Mouse (Mus musculus) ES-Bruce4 (cell line): ENCODE results near the gene Krt24.

Experiments used
- CTCF ChIP-seq: IDR thresholded peaks from one replicate; pipeline ENCODE4 v1.8.1; 2011; ENCODE audit warnings: low read depth, low read length
- POLR2A ChIP-seq: IDR thresholded peaks from one replicate; pipeline ENCODE4 v1.8.1; 2011; ENCODE audit warnings: low read length; ENCODE audit not compliant: insufficient read depth

DNA sequence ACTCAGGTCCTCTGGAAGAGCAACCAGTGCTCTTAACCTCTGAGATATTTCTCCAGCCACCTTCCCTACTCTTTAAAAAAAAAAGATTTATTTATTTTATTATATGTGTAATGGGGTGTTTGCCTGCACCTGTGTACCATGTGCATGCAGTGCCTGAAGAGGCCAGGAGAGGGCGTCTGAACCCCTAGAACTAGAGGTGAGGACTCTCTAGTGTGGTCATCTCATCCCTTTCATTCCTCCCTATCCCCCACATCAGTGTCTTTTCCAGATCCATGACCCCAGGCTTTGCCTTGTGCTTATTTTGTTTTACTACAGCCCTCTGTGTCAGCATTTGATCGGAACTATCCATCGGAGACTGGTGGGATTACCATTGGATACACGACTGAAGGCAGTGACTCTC, 35.9 kb downstream of the Krt24 start:
- peak; percentile 64 for TF ChIP-seq CTCF
- TF ChIP-seq POLR2A = no peak
